Mouse (Mus musculus): ENCODE results near the gene Mpdu1. TPM values are rescaled to one million over a fixed set of nuclear protein-coding genes. Genes with fewer than 3 reads are reported as not detected.

The Mpdu1 gene
- 97.8 TPM for polyA plus RNA-seq (2015; fragmentation: Illumina TruSeq; extraction: RNeasy Lipid Tissue Mini Kit (QIAGEN cat#74804); ENCODE audit: low read depth, low replicate concordance)

GRCm38 (mm10) chr11:69662213-69662966, at the start of gene Mpdu1:
Gene Mpdu1, minus strand, starts transcription at chr11:69662642.

GRCm38 (mm10) chr11:69695361-69696181, 33.1 kb upstream of the Mpdu1 start, which contains the start of the genes Tnfsf12 and Tnfsfm13:
Gene Tnfsf12, minus strand, starts transcription at chr11:69695849.
Gene Tnfsfm13, minus strand, starts transcription at chr11:69696098.

GRCm38 (mm10) chr11:69685526-69686148, 23.2 kb upstream of the Mpdu1 start, which contains the start of gene Tnfsf13:
Gene Tnfsf13, minus strand, starts transcription at chr11:69685784.

GRCm38 (mm10) chr11:69681314-69682208, 19.1 kb upstream of the Mpdu1 start, which contains the start of gene Senp3:
Gene Senp3, minus strand, starts transcription at chr11:69682084.

GRCm38 (mm10) chr11:69672211-69672706, 9.8 kb upstream of the Mpdu1 start, which contains the start of gene Eif4a1:
Gene Eif4a1, minus strand, starts transcription at chr11:69672423.

GRCm38 (mm10) chr11:69665961-69666664, 3.7 kb upstream of the Mpdu1 start, which contains the start of gene Cd68:
Gene Cd68, minus strand, starts transcription at chr11:69666153.

GRCm38 (mm10) chr11:69655264-69656064, 7.0 kb downstream of the Mpdu1 start, which contains the start of gene Sox15:
Gene Sox15, plus strand, starts transcription at chr11:69655314.

GRCm38 (mm10) chr11:69632284-69633089, 30.0 kb downstream of the Mpdu1 start, which contains the start of gene Fxr2:
Gene Fxr2, plus strand, starts transcription at chr11:69632990.

GRCm38 (mm10) chr11:69621571-69622268, 40.7 kb downstream of the Mpdu1 start, which contains the start of gene Sat2:
Gene Sat2, plus strand, starts transcription at chr11:69622024.

GRCm38 (mm10) chr11:69617805-69618204, 44.6 kb downstream of the Mpdu1 start, which contains the start of gene Shbg:
Gene Shbg, minus strand, starts transcription at chr11:69617905.

Other genes starting within 250 kb of the Mpdu1 start
- gene Kdm6b, start 249.0 kb downstream of the Mpdu1 start, polyA plus RNA-seq (2015; fragmentation: Illumina TruSeq; extraction: RNeasy Lipid Tissue Mini Kit (QIAGEN cat#74804); ENCODE audit: low read depth, low replicate concordance): 8.6 TPM
- gene Dnah2, start 113.5 kb downstream of the Mpdu1 start, polyA plus RNA-seq (2015; fragmentation: Illumina TruSeq; extraction: RNeasy Lipid Tissue Mini Kit (QIAGEN cat#74804); ENCODE audit: low read depth, low replicate concordance): 1.4 TPM
- gene Efnb3, start 102.4 kb downstream of the Mpdu1 start, polyA plus RNA-seq (2015; fragmentation: Illumina TruSeq; extraction: RNeasy Lipid Tissue Mini Kit (QIAGEN cat#74804); ENCODE audit: low read depth, low replicate concordance): 78.5 TPM
- gene Wrap53, start 82.4 kb downstream of the Mpdu1 start, polyA plus RNA-seq (2015; fragmentation: Illumina TruSeq; extraction: RNeasy Lipid Tissue Mini Kit (QIAGEN cat#74804); ENCODE audit: low read depth, low replicate concordance): 12.1 TPM
- gene Trp53, start 82.3 kb downstream of the Mpdu1 start, polyA plus RNA-seq (2015; fragmentation: Illumina TruSeq; extraction: RNeasy Lipid Tissue Mini Kit (QIAGEN cat#74804); ENCODE audit: low read depth, low replicate concordance): 21.0 TPM
- 372 TPM for gene Atp1b2, start 56.7 kb downstream of the Mpdu1 start, polyA plus RNA-seq (2015; fragmentation: Illumina TruSeq; extraction: RNeasy Lipid Tissue Mini Kit (QIAGEN cat#74804); ENCODE audit: low read depth, low replicate concordance)
- gene Shbg, start 44.7 kb downstream of the Mpdu1 start, polyA plus RNA-seq (2015; fragmentation: Illumina TruSeq; extraction: RNeasy Lipid Tissue Mini Kit (QIAGEN cat#74804); ENCODE audit: low read depth, low replicate concordance): not detected
- gene Sat2, start 40.6 kb downstream of the Mpdu1 start, polyA plus RNA-seq (2015; fragmentation: Illumina TruSeq; extraction: RNeasy Lipid Tissue Mini Kit (QIAGEN cat#74804); ENCODE audit: low read depth, low replicate concordance): 20.6 TPM
- 92.2 TPM for gene Fxr2, start 29.7 kb downstream of the Mpdu1 start, polyA plus RNA-seq (2015; fragmentation: Illumina TruSeq; extraction: RNeasy Lipid Tissue Mini Kit (QIAGEN cat#74804); ENCODE audit: low read depth, low replicate concordance)
- gene Sox15, start 7.3 kb downstream of the Mpdu1 start, polyA plus RNA-seq (2015; fragmentation: Illumina TruSeq; extraction: RNeasy Lipid Tissue Mini Kit (QIAGEN cat#74804); ENCODE audit: low read depth, low replicate concordance): not detected
- 18.2 TPM for gene Cd68, start 3.5 kb upstream of the Mpdu1 start, polyA plus RNA-seq (2015; fragmentation: Illumina TruSeq; extraction: RNeasy Lipid Tissue Mini Kit (QIAGEN cat#74804); ENCODE audit: low read depth, low replicate concordance)
- gene Eif4a1, start 9.8 kb upstream of the Mpdu1 start, polyA plus RNA-seq (2015; fragmentation: Illumina TruSeq; extraction: RNeasy Lipid Tissue Mini Kit (QIAGEN cat#74804); ENCODE audit: low read depth, low replicate concordance): 435 TPM
- 110 TPM for gene Senp3, start 19.4 kb upstream of the Mpdu1 start, polyA plus RNA-seq (2015; fragmentation: Illumina TruSeq; extraction: RNeasy Lipid Tissue Mini Kit (QIAGEN cat#74804); ENCODE audit: low read depth, low replicate concordance)
- gene Tnfsf13, start 23.1 kb upstream of the Mpdu1 start, polyA plus RNA-seq (2015; fragmentation: Illumina TruSeq; extraction: RNeasy Lipid Tissue Mini Kit (QIAGEN cat#74804); ENCODE audit: low read depth, low replicate concordance): 4.0 TPM
- gene Tnfsf12, start 33.2 kb upstream of the Mpdu1 start, polyA plus RNA-seq (2015; fragmentation: Illumina TruSeq; extraction: RNeasy Lipid Tissue Mini Kit (QIAGEN cat#74804); ENCODE audit: low read depth, low replicate concordance): 14.5 TPM
- gene Tnfsfm13, start 33.5 kb upstream of the Mpdu1 start, polyA plus RNA-seq (2015; fragmentation: Illumina TruSeq; extraction: RNeasy Lipid Tissue Mini Kit (QIAGEN cat#74804); ENCODE audit: low read depth, low replicate concordance): 2.1 TPM
- 26.2 TPM for gene Polr2a, start 96.0 kb upstream of the Mpdu1 start, polyA plus RNA-seq (2015; fragmentation: Illumina TruSeq; extraction: RNeasy Lipid Tissue Mini Kit (QIAGEN cat#74804); ENCODE audit: low read depth, low replicate concordance)
- gene Slc35g3, start 99.3 kb upstream of the Mpdu1 start, polyA plus RNA-seq (2015; fragmentation: Illumina TruSeq; extraction: RNeasy Lipid Tissue Mini Kit (QIAGEN cat#74804); ENCODE audit: low read depth, low replicate concordance): not detected
- gene Zbtb4, start 103.3 kb upstream of the Mpdu1 start, polyA plus RNA-seq (2015; fragmentation: Illumina TruSeq; extraction: RNeasy Lipid Tissue Mini Kit (QIAGEN cat#74804); ENCODE audit: low read depth, low replicate concordance): 61.8 TPM
- gene Chrnb1, start 133.3 kb upstream of the Mpdu1 start, polyA plus RNA-seq (2015; fragmentation: Illumina TruSeq; extraction: RNeasy Lipid Tissue Mini Kit (QIAGEN cat#74804); ENCODE audit: low read depth, low replicate concordance): 0.61 TPM
- 16.9 TPM for gene Fgf11, start 139.2 kb upstream of the Mpdu1 start, polyA plus RNA-seq (2015; fragmentation: Illumina TruSeq; extraction: RNeasy Lipid Tissue Mini Kit (QIAGEN cat#74804); ENCODE audit: low read depth, low replicate concordance)
- gene Tmem102, start 143.0 kb upstream of the Mpdu1 start, polyA plus RNA-seq (2015; fragmentation: Illumina TruSeq; extraction: RNeasy Lipid Tissue Mini Kit (QIAGEN cat#74804); ENCODE audit: low read depth, low replicate concordance): not detected
- not detected for gene Gm39566, start 152.7 kb upstream of the Mpdu1 start, polyA plus RNA-seq (2015; fragmentation: Illumina TruSeq; extraction: RNeasy Lipid Tissue Mini Kit (QIAGEN cat#74804); ENCODE audit: low read depth, low replicate concordance)
- gene Spem2, start 155.8 kb upstream of the Mpdu1 start, polyA plus RNA-seq (2015; fragmentation: Illumina TruSeq; extraction: RNeasy Lipid Tissue Mini Kit (QIAGEN cat#74804); ENCODE audit: low read depth, low replicate concordance): not detected
- gene Spem1, start 159.5 kb upstream of the Mpdu1 start, polyA plus RNA-seq (2015; fragmentation: Illumina TruSeq; extraction: RNeasy Lipid Tissue Mini Kit (QIAGEN cat#74804); ENCODE audit: low read depth, low replicate concordance): not detected
- gene Nlgn2, start 175.1 kb upstream of the Mpdu1 start, polyA plus RNA-seq (2015; fragmentation: Illumina TruSeq; extraction: RNeasy Lipid Tissue Mini Kit (QIAGEN cat#74804); ENCODE audit: low read depth, low replicate concordance): 101 TPM
- gene Tmem256, start 175.9 kb upstream of the Mpdu1 start, polyA plus RNA-seq (2015; fragmentation: Illumina TruSeq; extraction: RNeasy Lipid Tissue Mini Kit (QIAGEN cat#74804); ENCODE audit: low read depth, low replicate concordance): 280 TPM
- gene Plscr3, start 183.7 kb upstream of the Mpdu1 start, polyA plus RNA-seq (2015; fragmentation: Illumina TruSeq; extraction: RNeasy Lipid Tissue Mini Kit (QIAGEN cat#74804); ENCODE audit: low read depth, low replicate concordance): 18.8 TPM
- gene Tnk1, start 196.1 kb upstream of the Mpdu1 start, polyA plus RNA-seq (2015; fragmentation: Illumina TruSeq; extraction: RNeasy Lipid Tissue Mini Kit (QIAGEN cat#74804); ENCODE audit: low read depth, low replicate concordance): not detected
- not detected for gene Tmem95, start 215.4 kb upstream of the Mpdu1 start, polyA plus RNA-seq (2015; fragmentation: Illumina TruSeq; extraction: RNeasy Lipid Tissue Mini Kit (QIAGEN cat#74804); ENCODE audit: low read depth, low replicate concordance)
- 1.7 TPM for gene Kctd11, start 218.8 kb upstream of the Mpdu1 start, polyA plus RNA-seq (2015; fragmentation: Illumina TruSeq; extraction: RNeasy Lipid Tissue Mini Kit (QIAGEN cat#74804); ENCODE audit: low read depth, low replicate concordance)
- not detected for gene Acap1, start 232.9 kb upstream of the Mpdu1 start, polyA plus RNA-seq (2015; fragmentation: Illumina TruSeq; extraction: RNeasy Lipid Tissue Mini Kit (QIAGEN cat#74804); ENCODE audit: low read depth, low replicate concordance)
- 0.33 TPM for gene 2810408A11Rik, start 238.3 kb upstream of the Mpdu1 start, polyA plus RNA-seq (2015; fragmentation: Illumina TruSeq; extraction: RNeasy Lipid Tissue Mini Kit (QIAGEN cat#74804); ENCODE audit: low read depth, low replicate concordance)
- 63.2 TPM for gene Neurl4, start 238.4 kb upstream of the Mpdu1 start, polyA plus RNA-seq (2015; fragmentation: Illumina TruSeq; extraction: RNeasy Lipid Tissue Mini Kit (QIAGEN cat#74804); ENCODE audit: low read depth, low replicate concordance)

All from brain, adult 10 weeks (tissue).